Mouse (Mus musculus) lung, postnatal 0 days (tissue): Measurements from ENCODE around the gene Dnajb5.

Source experiments
- CTCF ChIP-seq: IDR thresholded peaks from 2 replicates; pipeline ENCODE4 v1.5.1; 2016; ENCODE audit warnings: antibody characterized with exemption, mild to moderate bottlenecking
- EP300 ChIP-seq: IDR thresholded peaks from 2 replicates; pipeline ENCODE4 v1.6.1; 2016; ENCODE audit warnings: antibody characterized with exemption, mild to moderate bottlenecking, control low read depth

- TF ChIP-seq CTCF (no peak), EP300 (no peak)
Measured at GRCm38 (mm10) chr4:42953435-42954094, 4.0 kb downstream of the Dnajb5 start.
